Mouse (Mus musculus): ENCODE data around the gene Ntng1.

DNA sequence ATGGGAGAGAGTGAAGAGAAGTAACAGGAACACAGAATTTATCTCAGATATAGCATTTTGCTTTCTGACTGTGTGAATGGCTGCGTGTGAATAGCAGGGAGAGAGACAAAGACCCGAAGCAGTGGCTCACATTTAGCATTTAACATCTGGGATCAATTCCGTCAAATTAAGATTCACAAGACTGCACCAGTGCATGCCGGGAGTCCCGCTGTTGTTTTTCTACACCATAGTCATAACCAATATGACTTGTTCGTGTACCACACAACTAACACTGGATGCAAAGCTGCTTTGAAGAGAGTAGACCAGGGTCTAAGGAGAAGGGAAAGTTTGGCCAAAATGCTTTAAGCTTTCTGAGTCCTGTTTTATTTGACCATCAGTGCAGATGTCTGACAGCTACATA is 95.7 kb downstream of the Ntng1 start:
- TF ChIP-seq CTCF (IDR thresholded peaks at IDR 0.05; ENCODE audit: extremely low read depth, insufficient read depth, low read length) (no peak), POLR2A (IDR thresholded peaks at IDR 0.05; ENCODE audit: extremely low read depth, insufficient read depth, low read length) (no peak)

Measured in cortical plate, adult 2 months (tissue).